Comparison of ENCODE assay signal across 20 mouse cellular contexts in the genomic region with DNA sequence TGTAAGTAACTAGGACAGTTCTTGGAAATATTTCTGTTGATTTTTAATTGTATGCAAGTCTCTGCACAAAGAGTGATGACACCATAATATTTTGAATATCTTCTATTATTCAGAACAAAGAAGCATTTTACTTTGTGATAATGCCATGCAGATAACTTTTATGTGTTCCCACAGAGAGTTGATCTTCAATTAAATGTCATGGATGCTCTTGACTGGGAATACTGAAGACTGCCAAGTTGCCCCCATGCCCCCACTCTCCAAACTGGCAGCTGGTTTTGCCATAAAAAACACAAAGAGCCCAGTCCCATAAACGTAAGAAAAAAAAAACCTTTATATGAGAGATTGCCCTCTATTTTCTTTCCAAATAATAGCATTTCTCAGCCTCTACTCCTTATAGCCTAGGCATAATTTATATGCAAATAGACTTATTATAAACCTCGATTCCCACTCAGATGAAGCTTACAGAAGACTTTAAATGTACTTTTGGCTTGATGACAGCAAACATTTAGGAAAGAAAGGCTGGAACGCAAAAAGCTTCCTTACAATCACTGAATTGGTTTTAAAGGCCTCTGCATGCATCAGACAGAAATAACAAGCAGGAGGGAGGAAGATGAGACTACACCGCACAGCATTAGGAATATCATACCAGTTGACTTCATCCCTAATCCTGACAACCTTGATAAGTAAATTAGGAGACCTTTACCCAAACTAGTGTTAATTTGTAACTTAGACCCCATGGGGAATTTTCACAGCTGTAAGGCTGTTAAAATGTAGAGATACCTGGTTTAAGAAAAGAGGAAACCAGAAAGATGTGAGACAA.
DNase-seq lines count a peak whose midpoint lies in the region; ATAC-seq and TF ChIP-seq lines count a peak whose summit lies in the region.
"Had no signal": no experiment of that assay in that cellular context is flagged by ENCODE, and none has a peak within 500 bp of the region (broad histone marks: within the 10 kb centered on the region; RNA-seq: fewer than 3 reads in every experiment).

No protein-coding gene starts in this region.

- H3K9ac ChIP-seq in midbrain, embryonic 14.5 days (replicated peaks; ENCODE audit: low read length) = no peak overlapping the region
- no peak overlapping the region for H3K9ac ChIP-seq in midbrain, embryonic 16.5 days (ENCODE audit: low read depth, low read length)
- H3K9ac ChIP-seq in forebrain, embryonic 15.5 days (replicated peaks) = no peak overlapping the region
- H3K9ac ChIP-seq in intestine, postnatal 0 days (ENCODE audit: low read depth, low read length) = no peak overlapping the region
- H3K9ac ChIP-seq: embryonic facial prominence, embryonic 12.5 days; heart, embryonic 12.5 days; hindbrain, embryonic 14.5 days had no signal

- H3K27ac ChIP-seq in midbrain, embryonic 14.5 days (replicated peaks; ENCODE audit: low read depth, low read length) = 0 out of 2 replicates have a peak overlapping the region, but pooled peaks have one; percentile 22
- no peak overlapping the region for H3K27ac ChIP-seq in midbrain, embryonic 16.5 days (ENCODE audit: low read length)
- no peak overlapping the region; the same call in 1 of the 2 replicates for H3K27ac ChIP-seq in forebrain, embryonic 15.5 days (replicated peaks)
- no peak overlapping the region for H3K27ac ChIP-seq in intestine, postnatal 0 days (ENCODE audit: low read depth, low read length)
- H3K27ac ChIP-seq: embryonic facial prominence, embryonic 12.5 days; gastrocnemius, adult 2 months; hindbrain, embryonic 10.5 days; hindbrain, embryonic 14.5 days had no signal

- no peak for DNase-seq in frontal cortex, postnatal 10 days (ENCODE audit: low spot score in 2 of 2)
- peak; percentile 31 for DNase-seq in midbrain, embryonic 14.5 days
- DNase-seq in urinary bladder, postnatal 14 days (ENCODE audit: low spot score) = no peak
- DNase-seq: adrenal gland, adult 2 months; adrenal gland, postnatal 25 days; cerebellum, adult 11 months; cerebellum, adult 8-10 months; cerebellum, postnatal 14 days; gastrocnemius, adult 2 months; gastrocnemius, postnatal 25 days; kidney, adult 11 months had no signal

- H3K9me3 ChIP-seq in midbrain, embryonic 14.5 days (ENCODE audit: control insufficient read depth, low read length) = no peaks in the 10 kb centered on the region
- H3K9me3 ChIP-seq in midbrain, embryonic 16.5 days (replicated peaks; ENCODE audit: control insufficient read depth, low read length, poor library complexity, severe bottlenecking) = no peaks in the 10 kb centered on the region
- no peaks in the 10 kb centered on the region for H3K9me3 ChIP-seq in forebrain, embryonic 15.5 days
- no peaks in the 10 kb centered on the region for H3K9me3 ChIP-seq in intestine, postnatal 0 days (ENCODE audit: control insufficient read depth)
- H3K9me3 ChIP-seq: embryonic facial prominence, embryonic 12.5 days; heart, embryonic 12.5 days; hindbrain, embryonic 10.5 days had no signal

- TF ChIP-seq CTCF in intestine, postnatal 0 days (IDR thresholded peaks at IDR 0.05; ENCODE audit: low read depth) = no peak

- H3K4me2 ChIP-seq in midbrain, embryonic 14.5 days (ENCODE audit: low read length) = no peak overlapping the region
- no peak overlapping the region for H3K4me2 ChIP-seq in midbrain, embryonic 16.5 days (ENCODE audit: low read length)
- no peak overlapping the region for H3K4me2 ChIP-seq in forebrain, embryonic 15.5 days (replicated peaks)
- H3K4me2 ChIP-seq in intestine, postnatal 0 days (replicated peaks; ENCODE audit: low read depth) = no peak overlapping the region
- H3K4me2 ChIP-seq: embryonic facial prominence, embryonic 12.5 days; heart, embryonic 12.5 days; hindbrain, embryonic 14.5 days had no signal

- no peaks in the 10 kb centered on the region for H3K27me3 ChIP-seq in midbrain, embryonic 14.5 days (ENCODE audit: control insufficient read depth, insufficient read depth, low read length)
- H3K27me3 ChIP-seq in midbrain, embryonic 16.5 days (ENCODE audit: control insufficient read depth, insufficient read depth, low read depth, low read length) = no peaks in the 10 kb centered on the region
- H3K27me3 ChIP-seq in forebrain, embryonic 15.5 days = no peaks in the 10 kb centered on the region
- H3K27me3 ChIP-seq in intestine, postnatal 0 days (replicated peaks; ENCODE audit: control insufficient read depth, insufficient read depth, low read length) = no peaks in the 10 kb centered on the region
- H3K27me3 ChIP-seq: embryonic facial prominence, embryonic 12.5 days; heart, embryonic 12.5 days had no signal

- ATAC-seq in frontal cortex, adult (ENCODE audit: low TSS enrichment) = peak; percentile 23; the same call in 1 of the 2 replicates
- no peak for ATAC-seq in midbrain, embryonic 14.5 days (ENCODE audit: low FRiP score, low TSS enrichment)
- no peak for ATAC-seq in midbrain, embryonic 16.5 days
- peak; percentile 64 for ATAC-seq in forebrain, embryonic 15.5 days (replicated peaks)
- ATAC-seq in intestine, postnatal 0 days = no peak
- ATAC-seq: inflammation-experienced regulatory T-cells, adult 6 months had no signal

- H3K4me1 ChIP-seq in midbrain, embryonic 14.5 days (ENCODE audit: control insufficient read depth, insufficient read depth, low read length) = peaks cover 5% of the 10 kb centered on the region; the same call in 1 of the 2 replicates
- H3K4me1 ChIP-seq in midbrain, embryonic 16.5 days (ENCODE audit: control insufficient read depth, insufficient read depth, low read length) = no peaks in the 10 kb centered on the region; the same call in 1 of the 2 replicates
- H3K4me1 ChIP-seq in forebrain, embryonic 15.5 days = peaks cover 11% of the 10 kb centered on the region
- H3K4me1 ChIP-seq in intestine, postnatal 0 days (replicated peaks; ENCODE audit: control insufficient read depth, insufficient read depth, low read length) = no peaks in the 10 kb centered on the region
- H3K4me1 ChIP-seq: embryonic facial prominence, embryonic 12.5 days; heart, embryonic 12.5 days; hindbrain, embryonic 10.5 days had no signal

- no peaks in the 10 kb centered on the region for H3K36me3 ChIP-seq in midbrain, embryonic 14.5 days (ENCODE audit: control insufficient read depth, insufficient read depth, low read length)
- no peaks in the 10 kb centered on the region for H3K36me3 ChIP-seq in midbrain, embryonic 16.5 days (ENCODE audit: control insufficient read depth, insufficient read depth, low read length)
- H3K36me3 ChIP-seq in forebrain, embryonic 15.5 days = no peaks in the 10 kb centered on the region
- no peaks in the 10 kb centered on the region for H3K36me3 ChIP-seq in intestine, postnatal 0 days (ENCODE audit: control insufficient read depth, insufficient read depth)
- H3K36me3 ChIP-seq: embryonic facial prominence, embryonic 12.5 days; heart, embryonic 12.5 days; hindbrain, embryonic 10.5 days had no signal

- WGBS in midbrain, embryonic 14.5 days = 16% methylated on average over 4 of the region's 4 CpGs
- 17% methylated on average over 4 of the region's 4 CpGs for WGBS in midbrain, embryonic 16.5 days
- 8% methylated on average over 4 of the region's 4 CpGs for WGBS in forebrain, embryonic 15.5 days
- 63% methylated on average over 4 of the region's 4 CpGs for WGBS in intestine, postnatal 0 days

- no peak overlapping the region for H3K4me3 ChIP-seq in midbrain, embryonic 14.5 days (replicated peaks; ENCODE audit: low read depth, low read length)
- no peak overlapping the region for H3K4me3 ChIP-seq in midbrain, embryonic 16.5 days (ENCODE audit: low read depth, low read length)
- H3K4me3 ChIP-seq in forebrain, embryonic 15.5 days = no peak overlapping the region
- no peak overlapping the region for H3K4me3 ChIP-seq in intestine, postnatal 0 days (ENCODE audit: low read depth, low read length)
- H3K4me3 ChIP-seq: embryonic facial prominence, embryonic 12.5 days; gastrocnemius, adult 2 months; heart, embryonic 12.5 days; hindbrain, embryonic 10.5 days had no signal

Comparison
In these comparisons a context has a peak if more than half of its experiments do, and no peak if none do; other contexts are left out.
1. ATAC-seq: peak in frontal cortex, adult (single experiment) and forebrain, embryonic 15.5 days (single experiment); none in midbrain, embryonic 14.5 days (single experiment), midbrain, embryonic 16.5 days (single experiment) and intestine, postnatal 0 days (single experiment).